Mouse (Mus musculus): Measurements from ENCODE around the gene Slc7a8. TPM values are rescaled to one million over a fixed set of nuclear protein-coding genes. Genes with fewer than 3 reads are reported as not detected.

Slc7a8 gene
- polyA plus RNA-seq (2012): 0.25 TPM in 2 replicates

GRCm38 (mm10) chr14:54781610-54782365, at the start of gene Slc7a8:
Gene Slc7a8 (minus strand): TSS chr14:54781946.
- TF ChIP-seq GATA1 (IDR thresholded peaks at IDR 0.05; ENCODE audit: low read length): no peak
- no peak for TF ChIP-seq TAL1 (IDR thresholded peaks at IDR 0.05; ENCODE audit: low read length)
- Histone ChIP-seq H3K36me3 (ENCODE audit: control insufficient read depth) (no peaks in the 10 kb centered on the region), H3K4me3 (replicated peaks) (peak within 1 kb of the TSS; percentile 51), H3K4me1 (ENCODE audit: control insufficient read depth) (peaks cover 4% of the 10 kb centered on the region), H3K9me3 (ENCODE audit: control insufficient read depth, low read length) (peaks cover 3% of the 10 kb centered on the region; the same call in 1 of the 2 replicates), H3K27me3 (ENCODE audit: control insufficient read depth) (peaks cover 64% of the 10 kb centered on the region)

- TF ChIP-seq GATA1 (IDR thresholded peaks at IDR 0.05; ENCODE audit: low read length): no peak
- TF ChIP-seq TAL1 (IDR thresholded peaks at IDR 0.05; ENCODE audit: low read length): no peak
- H3K9me3 ChIP-seq (ENCODE audit: control insufficient read depth, low read length): no peaks in the 10 kb centered on the region
- H3K27me3 ChIP-seq (ENCODE audit: control insufficient read depth): no peaks in the 10 kb centered on the region
- H3K36me3 ChIP-seq (ENCODE audit: control insufficient read depth): no peaks in the 10 kb centered on the region
- no peak overlapping the region for H3K4me3 ChIP-seq (replicated peaks)
- no peaks in the 10 kb centered on the region for H3K4me1 ChIP-seq (ENCODE audit: control insufficient read depth)
Observed at GRCm38 (mm10) chr14:54823716-54824115, 42.0 kb upstream of the Slc7a8 start.

GRCm38 (mm10) chr14:54822301-54822700, 40.6 kb upstream of the Slc7a8 start:
- H3K36me3 ChIP-seq (ENCODE audit: control insufficient read depth): no peaks in the 10 kb centered on the region
- no peaks in the 10 kb centered on the region for H3K9me3 ChIP-seq (ENCODE audit: control insufficient read depth, low read length)
- H3K4me1 ChIP-seq (ENCODE audit: control insufficient read depth): no peaks in the 10 kb centered on the region
- no peaks in the 10 kb centered on the region for H3K27me3 ChIP-seq (ENCODE audit: control insufficient read depth)
- TF ChIP-seq GATA1 (IDR thresholded peaks at IDR 0.05; ENCODE audit: low read length): no peak
- no peak for TF ChIP-seq TAL1 (IDR thresholded peaks at IDR 0.05; ENCODE audit: low read length)
- no peak overlapping the region for H3K4me3 ChIP-seq (replicated peaks)

- H3K27me3 ChIP-seq (ENCODE audit: control insufficient read depth): no peaks in the 10 kb centered on the region
- no peaks in the 10 kb centered on the region for H3K9me3 ChIP-seq (ENCODE audit: control insufficient read depth, low read length)
- no peaks in the 10 kb centered on the region for H3K36me3 ChIP-seq (ENCODE audit: control insufficient read depth)
- peaks cover 2% of the 10 kb centered on the region for H3K4me1 ChIP-seq (ENCODE audit: control insufficient read depth)
- no peak overlapping the region for H3K4me3 ChIP-seq (replicated peaks)
- TF ChIP-seq GATA1 (IDR thresholded peaks at IDR 0.05; ENCODE audit: low read length) (no peak), TAL1 (IDR thresholded peaks at IDR 0.05; ENCODE audit: low read length) (no peak)
Observed at GRCm38 (mm10) chr14:54817791-54818190, 36.0 kb upstream of the Slc7a8 start.

- H3K4me3 ChIP-seq (replicated peaks): no peak overlapping the region
- H3K9me3 ChIP-seq (ENCODE audit: control insufficient read depth, low read length): no peaks in the 10 kb centered on the region
- no peak for TF ChIP-seq GATA1 (IDR thresholded peaks at IDR 0.05; ENCODE audit: low read length)
- TF ChIP-seq TAL1 (IDR thresholded peaks at IDR 0.05; ENCODE audit: low read length): no peak
- H3K36me3 ChIP-seq (ENCODE audit: control insufficient read depth): no peaks in the 10 kb centered on the region
- H3K27me3 ChIP-seq (ENCODE audit: control insufficient read depth): no peaks in the 10 kb centered on the region
- H3K4me1 ChIP-seq (ENCODE audit: control insufficient read depth): peaks cover 2% of the 10 kb centered on the region
Observed at GRCm38 (mm10) chr14:54815737-54816136, 34.0 kb upstream of the Slc7a8 start.

GRCm38 (mm10) chr14:54813991-54814390, 32.2 kb upstream of the Slc7a8 start, which contains the start of gene Rnf212b:
Gene Rnf212b (plus strand): TSS chr14:54814141.
- no peak within 1 kb of the TSS for H3K4me3 ChIP-seq (replicated peaks)
- no peaks in the 10 kb centered on the region for H3K27me3 ChIP-seq (ENCODE audit: control insufficient read depth)
- TF ChIP-seq TAL1 (IDR thresholded peaks at IDR 0.05; ENCODE audit: low read length) (no peak), GATA1 (IDR thresholded peaks at IDR 0.05; ENCODE audit: low read length) (no peak)
- H3K4me1 ChIP-seq (ENCODE audit: control insufficient read depth): peaks cover 6% of the 10 kb centered on the region
- H3K36me3 ChIP-seq (ENCODE audit: control insufficient read depth): no peaks in the 10 kb centered on the region
- H3K9me3 ChIP-seq (ENCODE audit: control insufficient read depth, low read length): no peaks in the 10 kb centered on the region

GRCm38 (mm10) chr14:54809668-54810033, 27.9 kb upstream of the Slc7a8 start:
- no peak overlapping the region for H3K4me3 ChIP-seq (replicated peaks)
- peaks cover 4% of the 10 kb centered on the region for H3K4me1 ChIP-seq (ENCODE audit: control insufficient read depth)
- no peaks in the 10 kb centered on the region for H3K9me3 ChIP-seq (ENCODE audit: control insufficient read depth, low read length)
- no peaks in the 10 kb centered on the region for H3K36me3 ChIP-seq (ENCODE audit: control insufficient read depth)
- no peaks in the 10 kb centered on the region for H3K27me3 ChIP-seq (ENCODE audit: control insufficient read depth)
- TF ChIP-seq TAL1 (IDR thresholded peaks at IDR 0.05; ENCODE audit: low read length) (no peak), GATA1 (IDR thresholded peaks at IDR 0.05; ENCODE audit: low read length) (no peak)

GRCm38 (mm10) chr14:54808718-54809667, 27.2 kb upstream of the Slc7a8 start:
- Histone ChIP-seq H3K4me1 (ENCODE audit: control insufficient read depth) (peaks cover 4% of the 10 kb centered on the region), H3K36me3 (ENCODE audit: control insufficient read depth) (no peaks in the 10 kb centered on the region), H3K4me3 (replicated peaks) (no peak overlapping the region), H3K9me3 (ENCODE audit: control insufficient read depth, low read length) (no peaks in the 10 kb centered on the region), H3K27me3 (ENCODE audit: control insufficient read depth) (no peaks in the 10 kb centered on the region)
- TF ChIP-seq TAL1 (IDR thresholded peaks at IDR 0.05; ENCODE audit: low read length) (no peak), GATA1 (IDR thresholded peaks at IDR 0.05; ENCODE audit: low read length) (no peak)

GRCm38 (mm10) chr14:54806124-54806523, 24.4 kb upstream of the Slc7a8 start:
- TF ChIP-seq TAL1 (IDR thresholded peaks at IDR 0.05; ENCODE audit: low read length): no peak
- no peak for TF ChIP-seq GATA1 (IDR thresholded peaks at IDR 0.05; ENCODE audit: low read length)
- Histone ChIP-seq H3K9me3 (ENCODE audit: control insufficient read depth, low read length) (no peaks in the 10 kb centered on the region), H3K27me3 (ENCODE audit: control insufficient read depth) (no peaks in the 10 kb centered on the region), H3K36me3 (ENCODE audit: control insufficient read depth) (no peaks in the 10 kb centered on the region), H3K4me3 (replicated peaks) (no peak overlapping the region), H3K4me1 (ENCODE audit: control insufficient read depth) (peaks cover 4% of the 10 kb centered on the region)

Data from erythroblast, embryonic 14.5 days (primary cell).